Mouse (Mus musculus): ENCODE data around the gene Fam193b.
"Not testable (repeated sequence)": the region's sequence is repeated elsewhere in the genome, so short reads cannot be mapped to it uniquely, and the experiment has no call there.

Fam193b gene

GRCm38 (mm10) chr13:55571027-55571751, at the start of gene Fam193b:
Fam193b (minus strand) TSS chr13:55571120.
- in situ Hi-C loops (cut with MboI; ENCODE audit: low pct_unique_long_range_greater_than_20kb in 1 of 2, low sequenced_read_pairs in 2 of 2, unreplicated experiment in 1 of 2) = no loop called here

- in situ Hi-C loops (cut with MboI; ENCODE audit: low pct_unique_long_range_greater_than_20kb in 1 of 2, low sequenced_read_pairs in 2 of 2, unreplicated experiment in 1 of 2) = no loop called here
Observed at GRCm38 (mm10) chr13:55620275-55620674, 49.4 kb upstream of the Fam193b start.

GRCm38 (mm10) chr13:55619328-55619727, 48.4 kb upstream of the Fam193b start:
- in situ Hi-C loops (cut with MboI; ENCODE audit: low pct_unique_long_range_greater_than_20kb in 1 of 2, low sequenced_read_pairs in 2 of 2, unreplicated experiment in 1 of 2) = no loop called here

DNA sequence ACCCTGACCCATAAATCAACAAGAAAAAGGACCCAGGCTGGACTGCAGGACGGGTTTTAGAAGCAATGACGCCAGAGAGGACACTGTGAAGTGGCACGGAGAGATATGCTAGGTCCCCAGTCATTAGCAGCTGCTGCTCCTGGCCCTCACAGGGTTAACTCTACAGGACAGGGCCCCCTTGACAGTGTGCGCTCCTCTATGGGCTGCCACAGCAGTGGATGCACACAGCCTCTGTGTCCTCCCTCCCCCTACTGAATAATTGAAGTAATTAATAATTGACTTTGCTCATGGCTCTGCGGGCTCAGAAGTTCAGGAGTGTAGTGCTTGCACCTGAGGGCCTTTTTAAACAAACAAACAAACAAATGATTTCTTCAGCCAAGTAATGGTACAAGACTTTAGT, 42.6 kb upstream of the Fam193b start:
- in situ Hi-C loops (cut with MboI; ENCODE audit: low pct_unique_long_range_greater_than_20kb in 1 of 2, low sequenced_read_pairs in 2 of 2, unreplicated experiment in 1 of 2) = no loop called here

- in situ Hi-C loops (cut with MboI; ENCODE audit: low pct_unique_long_range_greater_than_20kb in 1 of 2, low sequenced_read_pairs in 2 of 2, unreplicated experiment in 1 of 2) = no loop called here
Observed at GRCm38 (mm10) chr13:55611996-55612395, 41.1 kb upstream of the Fam193b start.

GRCm38 (mm10) chr13:55607624-55608006, 36.7 kb upstream of the Fam193b start:
- in situ Hi-C loops (cut with MboI; ENCODE audit: low pct_unique_long_range_greater_than_20kb in 1 of 2, low sequenced_read_pairs in 2 of 2, unreplicated experiment in 1 of 2) = no loop called here

DNA sequence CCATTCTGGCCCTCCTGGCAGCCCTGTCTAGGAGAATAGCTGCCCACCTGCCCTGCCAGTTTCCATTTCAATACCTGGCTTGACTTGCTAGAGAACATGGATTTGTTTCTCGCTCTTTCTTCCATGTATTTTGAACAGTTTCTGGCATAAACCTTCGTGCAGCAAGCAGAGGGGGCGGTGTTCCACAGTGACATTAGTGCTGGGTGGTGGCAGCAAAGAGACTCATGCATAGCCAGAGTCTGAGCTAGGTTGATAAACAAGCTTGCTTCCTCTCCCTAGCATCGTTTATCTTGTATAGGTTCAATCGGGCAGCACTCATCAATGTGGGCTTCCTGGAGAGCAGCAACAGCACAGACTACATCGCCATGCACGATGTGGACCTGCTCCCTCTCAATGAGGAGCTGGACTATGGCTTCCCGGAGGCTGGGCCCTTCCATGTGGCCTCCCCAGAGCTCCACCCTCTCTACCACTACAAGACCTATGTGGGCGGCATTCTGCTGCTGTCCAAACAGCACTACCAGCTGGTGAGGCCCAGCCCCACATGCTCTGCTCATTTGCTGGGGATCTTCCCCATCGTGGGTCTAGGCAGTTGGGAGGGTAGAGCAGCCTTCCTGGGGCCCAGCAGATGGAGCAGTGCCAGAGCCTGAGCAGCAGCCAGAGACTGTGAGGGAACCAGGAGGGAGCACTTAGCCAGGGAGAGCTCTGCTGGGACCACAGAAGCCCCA, 36.1 kb upstream of the Fam193b start:
- in situ Hi-C loops (cut with MboI; ENCODE audit: low pct_unique_long_range_greater_than_20kb in 1 of 2, low sequenced_read_pairs in 2 of 2, unreplicated experiment in 1 of 2) = no loop called here

GRCm38 (mm10) chr13:55604606-55605005, 33.7 kb upstream of the Fam193b start:
- in situ Hi-C loops (cut with MboI; ENCODE audit: low pct_unique_long_range_greater_than_20kb in 1 of 2, low sequenced_read_pairs in 2 of 2, unreplicated experiment in 1 of 2) = no loop called here

- in situ Hi-C loops (cut with MboI; ENCODE audit: low pct_unique_long_range_greater_than_20kb in 1 of 2, low sequenced_read_pairs in 2 of 2, unreplicated experiment in 1 of 2) = no loop called here
Observed at GRCm38 (mm10) chr13:55601611-55602010, 30.7 kb upstream of the Fam193b start.

- in situ Hi-C loops (cut with MboI; ENCODE audit: low pct_unique_long_range_greater_than_20kb in 1 of 2, low sequenced_read_pairs in 2 of 2, unreplicated experiment in 1 of 2) = no loop called here
Observed at GRCm38 (mm10) chr13:55600657-55601056, 29.7 kb upstream of the Fam193b start.

DNA sequence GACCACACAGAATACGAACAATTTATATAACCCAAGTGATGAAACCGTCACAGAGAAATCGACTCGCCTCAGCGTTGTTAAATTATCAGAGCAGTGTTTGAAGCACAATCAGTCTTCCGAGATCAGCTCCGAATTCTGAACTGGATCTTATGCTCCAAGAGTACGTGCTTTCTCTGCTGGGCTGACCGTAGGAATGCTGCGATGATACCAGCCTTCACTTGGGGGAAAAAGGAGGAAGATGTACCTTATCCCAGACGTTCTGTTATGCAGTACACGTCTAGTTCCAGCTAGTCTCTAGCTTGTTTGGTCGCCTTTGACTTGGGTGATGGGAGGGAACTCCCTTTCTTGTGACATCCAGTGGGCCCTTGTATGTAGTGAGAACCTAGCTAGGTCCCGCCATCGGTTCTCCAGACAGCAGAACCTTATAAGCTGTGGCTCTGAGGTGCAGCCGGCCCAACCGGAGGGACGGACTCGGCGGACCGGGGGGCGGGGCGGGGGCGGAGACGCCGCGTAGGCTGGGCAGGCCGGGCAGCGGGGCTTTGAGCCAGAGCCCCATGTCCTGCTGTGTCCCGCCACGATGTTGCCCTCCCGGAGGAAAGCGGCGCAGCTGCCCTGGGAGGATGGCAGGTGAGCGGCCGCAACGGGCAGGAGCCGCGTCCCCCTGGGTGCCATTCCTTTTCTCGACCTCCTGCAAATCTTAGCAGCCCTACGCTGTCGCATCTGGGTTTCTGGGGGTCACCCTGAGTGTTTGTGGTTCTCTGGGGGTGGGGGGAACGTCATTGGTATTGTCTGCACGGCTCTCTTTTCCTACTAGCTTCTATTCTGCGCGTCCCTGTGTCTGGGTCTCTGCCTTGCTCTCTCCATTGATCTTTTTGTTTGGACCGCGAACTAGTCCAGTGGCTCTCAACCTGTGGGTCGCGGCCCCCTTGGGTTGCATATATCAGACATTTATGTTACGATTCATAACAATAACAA, 28.9 kb upstream of the Fam193b start, which contains the start of gene B4galt7:
Gene B4galt7, plus strand, starts transcription at position 331 of the 975 bp plus-strand sequence.
- in situ Hi-C loops (cut with MboI; ENCODE audit: low pct_unique_long_range_greater_than_20kb in 1 of 2, low sequenced_read_pairs in 2 of 2, unreplicated experiment in 1 of 2) = no loop called here

GRCm38 (mm10) chr13:55596802-55597201, 25.9 kb upstream of the Fam193b start:
- in situ Hi-C loops (cut with MboI; ENCODE audit: low pct_unique_long_range_greater_than_20kb in 1 of 2, low sequenced_read_pairs in 2 of 2, unreplicated experiment in 1 of 2) = no loop called here

- in situ Hi-C loops (cut with MboI; ENCODE audit: low pct_unique_long_range_greater_than_20kb in 1 of 2, low sequenced_read_pairs in 2 of 2, unreplicated experiment in 1 of 2) = no loop called here
Observed at GRCm38 (mm10) chr13:55595375-55595774, 24.5 kb upstream of the Fam193b start.

GRCm38 (mm10) chr13:55593254-55593747, 22.4 kb upstream of the Fam193b start:
- in situ Hi-C loops (cut with MboI; ENCODE audit: low pct_unique_long_range_greater_than_20kb in 1 of 2, low sequenced_read_pairs in 2 of 2, unreplicated experiment in 1 of 2) = no loop called here

- in situ Hi-C loops (cut with MboI; ENCODE audit: low pct_unique_long_range_greater_than_20kb in 1 of 2, low sequenced_read_pairs in 2 of 2, unreplicated experiment in 1 of 2) = no loop called here
Observed at GRCm38 (mm10) chr13:55592512-55593253, 21.8 kb upstream of the Fam193b start.

- in situ Hi-C loops (cut with MboI; ENCODE audit: low pct_unique_long_range_greater_than_20kb in 1 of 2, low sequenced_read_pairs in 2 of 2, unreplicated experiment in 1 of 2) = no loop called here
Observed at GRCm38 (mm10) chr13:55591961-55592490, 21.1 kb upstream of the Fam193b start.

DNA sequence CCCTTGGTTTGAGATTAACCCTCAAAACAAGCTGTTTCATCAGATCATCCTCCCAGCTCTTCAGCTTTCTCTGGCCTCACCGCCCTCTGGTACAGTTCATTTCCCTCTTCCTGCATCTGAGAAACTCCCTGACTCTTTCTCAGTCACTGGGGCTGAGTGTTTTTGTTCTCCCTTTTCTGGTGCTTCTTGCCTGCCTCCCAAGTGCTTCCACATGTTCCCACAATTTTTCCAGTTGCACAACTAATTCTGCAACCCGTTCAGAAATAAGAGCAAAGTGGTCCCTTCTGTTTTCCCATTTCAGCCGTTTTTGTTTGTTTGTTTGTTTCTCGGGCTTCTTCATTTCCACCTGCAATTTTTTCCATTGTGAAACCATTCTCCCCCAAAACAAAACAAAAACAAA, 7.2 kb upstream of the Fam193b start:
- in situ Hi-C loops (cut with MboI; ENCODE audit: low pct_unique_long_range_greater_than_20kb in 1 of 2, low sequenced_read_pairs in 2 of 2, unreplicated experiment in 1 of 2) = no loop called here

GRCm38 (mm10) chr13:55576872-55577271, 6.0 kb upstream of the Fam193b start:
- in situ Hi-C loops (cut with MboI; ENCODE audit: low pct_unique_long_range_greater_than_20kb in 1 of 2, low sequenced_read_pairs in 2 of 2, unreplicated experiment in 1 of 2) = not testable (repeated sequence)

Data from mouse embryonic stem cell (cell line).